Mouse (Mus musculus): Measurements from ENCODE around the gene Wnt3a. TPM values are rescaled to one million over a fixed set of nuclear protein-coding genes. Genes with fewer than 3 reads are reported as not detected.

Gene Wnt3a
- polyA plus RNA-seq, 1 experiment, result 15.4 TPM

- WGBS, result under 1% methylated on average over 45 of the region's 51 CpGs
- no peak for TF ChIP-seq CTCF (IDR thresholded peaks at IDR 0.05; ENCODE audit: insufficient read depth, low read length)
- TF ChIP-seq POLR2A (IDR thresholded peaks at IDR 0.05; ENCODE audit: borderline replicate concordance, extremely low read depth, low read depth, low read length), result no peak
- Histone ChIP-seq H3K4me1 (ENCODE audit: control insufficient read depth, insufficient read depth, low read length) (peaks cover 34% of the 10 kb centered on the region), H3K4me3 (replicated peaks; ENCODE audit: extremely low read depth, low read depth, low read length) (peak overlapping the region; percentile 86)
- DNase-seq, result no peak
These were observed 62.9 kb downstream of the Wnt3a start for GRCm38 (mm10) chr11:59227604-59228121.

DNA sequence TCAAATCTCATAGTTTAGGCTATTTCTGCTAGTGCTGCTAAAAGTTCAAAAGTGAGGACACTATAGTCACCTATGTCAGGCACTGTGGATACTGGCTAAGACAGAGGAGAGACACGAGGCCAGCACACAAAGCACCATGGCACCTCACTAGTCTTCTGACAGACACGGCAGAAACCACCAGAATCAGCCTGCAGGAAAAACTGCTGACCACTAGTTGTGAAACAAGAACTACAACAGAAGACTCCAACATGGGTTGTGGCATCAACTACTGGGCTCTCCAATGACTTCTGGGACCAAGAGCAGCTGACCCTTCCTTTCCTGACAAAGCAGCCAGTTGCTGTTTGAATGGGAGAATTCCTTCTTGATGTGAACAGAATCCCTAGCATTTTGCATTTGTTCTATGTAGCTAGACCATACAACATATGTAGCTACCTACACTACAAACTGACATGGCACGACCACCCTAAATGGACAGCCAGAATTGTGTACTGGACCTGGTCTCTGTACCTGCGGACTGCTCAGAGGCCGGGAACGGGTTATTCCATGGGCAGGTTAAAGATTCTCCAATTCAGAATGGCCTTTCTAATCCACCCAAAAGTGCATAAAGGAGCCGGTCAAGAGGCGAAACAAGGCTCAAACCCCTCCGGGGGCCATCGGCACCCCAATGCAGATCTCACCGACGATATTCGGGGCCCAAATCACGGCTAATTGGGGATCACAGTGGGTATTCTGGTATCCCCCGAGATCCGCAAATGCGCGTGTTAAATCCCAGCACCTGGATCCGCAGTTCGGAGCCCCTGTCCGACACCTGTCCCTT is 63.6 kb downstream of the Wnt3a start:
- WGBS, result under 1% methylated on average over 21 of the region's 21 CpGs
- Histone ChIP-seq H3K4me3 (replicated peaks; ENCODE audit: extremely low read depth, low read depth, low read length) (peak overlapping the region; percentile 86), H3K4me1 (ENCODE audit: control insufficient read depth, insufficient read depth, low read length) (peaks cover 38% of the 10 kb centered on the region)
- TF ChIP-seq CTCF (IDR thresholded peaks at IDR 0.05; ENCODE audit: insufficient read depth, low read length) (no peak), POLR2A (IDR thresholded peaks at IDR 0.05; ENCODE audit: borderline replicate concordance, extremely low read depth, low read depth, low read length) (no peak)
- no peak for DNase-seq

DNA sequence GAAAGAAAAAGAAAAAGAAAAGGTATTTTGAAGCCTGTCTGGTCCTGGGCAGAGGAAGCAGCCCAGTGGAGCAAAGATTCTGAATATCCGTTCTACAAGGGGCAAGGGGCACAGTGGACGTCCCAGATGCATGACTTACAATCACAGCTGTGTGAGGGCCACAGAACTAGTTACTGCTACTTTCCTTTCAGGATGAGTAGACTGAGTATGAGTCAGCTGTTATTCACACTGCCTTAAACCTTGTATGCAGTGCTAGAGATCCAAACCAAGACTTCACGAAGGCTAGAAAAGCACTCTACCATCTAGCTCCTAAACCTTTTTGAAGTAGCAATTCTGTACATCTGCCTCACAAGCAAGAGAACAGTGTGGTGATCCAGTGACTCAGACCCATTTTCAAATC is 64.3 kb downstream of the Wnt3a start:
- Histone ChIP-seq H3K4me3 (replicated peaks; ENCODE audit: extremely low read depth, low read depth, low read length) (peak overlapping the region; percentile 86), H3K4me1 (ENCODE audit: control insufficient read depth, insufficient read depth, low read length) (peaks cover 44% of the 10 kb centered on the region)
- WGBS, result 8% methylated on average over 3 of the region's 3 CpGs
- TF ChIP-seq POLR2A (IDR thresholded peaks at IDR 0.05; ENCODE audit: borderline replicate concordance, extremely low read depth, low read depth, low read length), result no peak
- no peak for TF ChIP-seq CTCF (IDR thresholded peaks at IDR 0.05; ENCODE audit: insufficient read depth, low read length)
- no peak for DNase-seq

DNA sequence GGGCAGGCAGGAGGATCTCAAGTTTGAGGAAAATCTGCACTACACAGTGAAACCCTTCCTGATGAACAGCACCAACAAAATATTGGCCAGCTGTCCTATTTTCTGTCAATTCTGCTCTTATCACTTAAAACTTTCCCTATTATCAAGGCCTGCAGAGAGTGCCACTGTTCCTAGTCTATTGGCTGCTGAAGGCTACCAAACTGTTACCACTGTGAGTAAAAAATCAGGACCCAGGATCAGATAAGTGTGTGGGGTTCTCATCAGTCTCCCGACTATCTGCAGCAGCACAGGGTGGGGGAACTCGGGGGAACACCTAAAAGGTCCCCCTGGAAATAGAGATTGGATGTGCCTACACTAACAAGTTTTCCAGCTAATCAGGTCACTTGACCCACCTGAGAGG is 65.4 kb downstream of the Wnt3a start:
- 24% methylated on average over 2 of the region's 2 CpGs for WGBS

GRCm38 (mm10) chr11:59224470-59224869 is 66.1 kb downstream of the Wnt3a start:
- no peak for DNase-seq
- Histone ChIP-seq H3K4me1 (ENCODE audit: control insufficient read depth, insufficient read depth, low read length) (peaks cover 56% of the 10 kb centered on the region), H3K4me3 (replicated peaks; ENCODE audit: extremely low read depth, low read depth, low read length) (peak overlapping the region; percentile 10)
- no peak for TF ChIP-seq POLR2A (IDR thresholded peaks at IDR 0.05; ENCODE audit: borderline replicate concordance, extremely low read depth, low read depth, low read length)
- no peak for TF ChIP-seq CTCF (IDR thresholded peaks at IDR 0.05; ENCODE audit: insufficient read depth, low read length)
- 15% methylated on average over 2 of the region's 2 CpGs for whole genome bisulfite sequencing

More for the DNA sequence above, 65.4 kb downstream of the Wnt3a start:
- TF ChIP-seq POLR2A (IDR thresholded peaks at IDR 0.05; ENCODE audit: borderline replicate concordance, extremely low read depth, low read depth, low read length) (no peak), CTCF (IDR thresholded peaks at IDR 0.05; ENCODE audit: insufficient read depth, low read length) (no peak)
- DNase-seq, result no peak
- Histone ChIP-seq H3K4me3 (replicated peaks; ENCODE audit: extremely low read depth, low read depth, low read length) (no peak overlapping the region), H3K4me1 (ENCODE audit: control insufficient read depth, insufficient read depth, low read length) (peaks cover 53% of the 10 kb centered on the region)

GRCm38 (mm10) chr11:59224025-59224424 is 66.5 kb downstream of the Wnt3a start:
- H3K4me1 ChIP-seq (ENCODE audit: control insufficient read depth, insufficient read depth, low read length), result peaks cover 60% of the 10 kb centered on the region
- H3K4me3 ChIP-seq (replicated peaks; ENCODE audit: extremely low read depth, low read depth, low read length), result peak overlapping the region; percentile 10
- WGBS, result 46% methylated on average over 3 of the region's 3 CpGs
- TF ChIP-seq CTCF (IDR thresholded peaks at IDR 0.05; ENCODE audit: insufficient read depth, low read length), result no peak
- no peak for TF ChIP-seq POLR2A (IDR thresholded peaks at IDR 0.05; ENCODE audit: borderline replicate concordance, extremely low read depth, low read depth, low read length)
- no peak for DNase-seq

DNA sequence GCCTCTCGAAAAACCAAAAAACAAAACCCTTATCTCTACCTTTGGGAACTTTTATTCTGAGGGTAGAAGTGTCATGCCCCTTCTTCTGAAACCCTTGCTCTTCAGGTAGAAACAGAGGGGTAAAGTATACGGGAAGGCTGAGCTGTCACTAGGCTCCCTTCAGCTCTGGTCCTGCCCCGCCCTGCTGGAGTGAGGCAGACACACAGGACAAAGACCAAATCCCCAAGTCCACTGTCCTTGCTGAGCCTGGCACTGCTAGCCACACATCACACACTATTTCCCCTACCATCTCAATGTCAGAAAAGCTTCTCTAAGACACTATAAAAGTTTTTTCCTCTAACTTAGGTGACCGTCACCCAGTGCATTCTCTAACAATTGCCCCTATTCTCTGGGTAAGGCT is 68.2 kb downstream of the Wnt3a start:
- TF ChIP-seq POLR2A (IDR thresholded peaks at IDR 0.05; ENCODE audit: borderline replicate concordance, extremely low read depth, low read depth, low read length) (no peak), CTCF (IDR thresholded peaks at IDR 0.05; ENCODE audit: insufficient read depth, low read length) (no peak)
- Histone ChIP-seq H3K4me1 (ENCODE audit: control insufficient read depth, insufficient read depth, low read length) (peaks cover 68% of the 10 kb centered on the region), H3K4me3 (replicated peaks; ENCODE audit: extremely low read depth, low read depth, low read length) (no peak overlapping the region)
- WGBS, result 64% methylated on average over 4 of the region's 4 CpGs
- DNase-seq, result no peak

DNA sequence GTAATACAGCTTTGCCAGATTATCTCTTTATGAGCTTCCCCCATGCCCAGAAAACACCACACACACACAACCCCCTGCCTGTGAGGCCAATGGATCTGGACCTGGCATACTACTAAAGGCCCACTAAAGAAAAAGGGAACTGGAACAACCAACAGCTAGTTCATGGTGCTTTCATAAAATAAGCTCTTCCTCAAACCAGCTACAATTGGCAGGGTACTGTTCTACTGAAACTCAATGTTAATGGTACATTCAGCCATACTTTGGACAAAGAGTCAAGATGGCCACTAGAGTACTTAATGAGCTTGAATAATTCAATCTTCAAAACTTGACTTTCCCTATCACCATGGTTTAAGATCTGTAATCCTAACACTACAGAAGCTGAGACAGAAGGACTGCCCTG is 68.9 kb downstream of the Wnt3a start:
- no peak for TF ChIP-seq CTCF (IDR thresholded peaks at IDR 0.05; ENCODE audit: insufficient read depth, low read length)
- no peak for TF ChIP-seq POLR2A (IDR thresholded peaks at IDR 0.05; ENCODE audit: borderline replicate concordance, extremely low read depth, low read depth, low read length)
- H3K4me1 ChIP-seq (ENCODE audit: control insufficient read depth, insufficient read depth, low read length), result peaks cover 73% of the 10 kb centered on the region
- no peak for DNase-seq
- no peak overlapping the region for H3K4me3 ChIP-seq (replicated peaks; ENCODE audit: extremely low read depth, low read depth, low read length)

- DNase-seq, result no peak
- peak; percentile 49 for TF ChIP-seq CTCF (IDR thresholded peaks at IDR 0.05; ENCODE audit: insufficient read depth, low read length)
- TF ChIP-seq POLR2A (IDR thresholded peaks at IDR 0.05; ENCODE audit: borderline replicate concordance, extremely low read depth, low read depth, low read length), result no peak
- H3K4me3 ChIP-seq (replicated peaks; ENCODE audit: extremely low read depth, low read depth, low read length), result no peak overlapping the region
- peaks cover 60% of the 10 kb centered on the region for H3K4me1 ChIP-seq (ENCODE audit: control insufficient read depth, insufficient read depth, low read length)
These were observed 71.5 kb downstream of the Wnt3a start for GRCm38 (mm10) chr11:59219064-59219463.
